Mouse (Mus musculus) megakaryocyte, embryonic 14.5 days (primary cell): ENCODE measurements around the gene Tsn.

ENCODE experiments used
- FLI1 ChIP-seq: IDR thresholded peaks from 2 replicates; pipeline ENCODE4 v1.6.1; 2012; ENCODE audit warnings: low read length, inconsistent platforms, mixed read lengths
- GATA1 ChIP-seq: IDR thresholded peaks from 3 replicates; pipeline ENCODE4 v1.6.1; 2012; ENCODE audit warnings: mixed read lengths, low read length, inconsistent platforms, borderline replicate concordance

- TF ChIP-seq GATA1 (no peak), FLI1 (no peak)
These were observed 9.2 kb upstream of the Tsn start for GRCm38 (mm10) chr1:118320696-118321095.
